Mouse (Mus musculus) thymus, adult 2 months (tissue): ENCODE results near the gene Lpxn. TPM values are rescaled to one million over a fixed set of nuclear protein-coding genes. Genes with fewer than 3 reads are reported as not detected.
A peak's percentile ranks its signal among the peaks of the same experiment; 100 is the strongest.

Experiments
- DNase-seq: peaks from one replicate; pipeline ENCODE4 v3.0.0; 2021
- H3K27ac ChIP-seq: fragments of 200-500 bp; 2 replicates; pipeline ENCODE4 v1.5.1; 2012; ENCODE audit warnings: low read length, control low read depth; ENCODE audit not compliant: control insufficient read depth, insufficient read depth
- H3K27me3 ChIP-seq: fragments of 200-500 bp; 2 replicates; pipeline ENCODE4 v1.6.1; 2012; ENCODE audit warnings: mild to moderate bottlenecking, low read length, moderate library complexity, mixed read lengths; ENCODE audit not compliant: control insufficient read depth, insufficient read depth
- H3K36me3 ChIP-seq: fragments of 200-500 bp; 2 replicates; pipeline ENCODE4 v1.6.1; 2012; ENCODE audit warnings: mild to moderate bottlenecking, low read length, moderate library complexity; ENCODE audit not compliant: control insufficient read depth, insufficient read depth
- H3K4me1 ChIP-seq: fragments of 200-500 bp; replicated peaks from 2 replicates; pipeline ENCODE4 v1.6.1; 2012; ENCODE audit warnings: low read length; ENCODE audit not compliant: control insufficient read depth, insufficient read depth
- H3K4me3 ChIP-seq: fragments of 200-500 bp; 2 replicates; pipeline ENCODE4 v1.5.1; 2012; ENCODE audit warnings: mild to moderate bottlenecking, low read length, control low read depth, moderate library complexity; ENCODE audit not compliant: control insufficient read depth, insufficient read depth
- CTCF ChIP-seq: fragments of 200-500 bp; IDR thresholded peaks from 2 replicates; pipeline ENCODE4 v1.5.1; 2012; ENCODE audit warnings: mild to moderate bottlenecking, control low read depth, low read length, moderate library complexity, borderline replicate concordance; ENCODE audit not compliant: control insufficient read depth, poor library complexity, insufficient read depth; ENCODE audit errors: extremely low read depth
- POLR2A ChIP-seq: fragments of 200-500 bp; IDR thresholded peaks from 2 replicates; pipeline ENCODE4 v1.6.1; 2012; ENCODE audit warnings: mild to moderate bottlenecking, low read length, control low read depth, moderate library complexity; ENCODE audit not compliant: control insufficient read depth, poor library complexity, insufficient read depth; ENCODE audit errors: extremely low read depth
- WGBS: fragments of 180-500 bp; shearing (Covaris S2); methylation state at CpG from one replicate; pipeline ENCODE4 v1.1.7; 2018; 5-methylcytosine and 5-hydroxymethylcytosine counted together
- polyA plus RNA-seq: library from polyadenylated mRNA; depleted of rRNA; stranded (reverse); fragments of >200 nt; gene quantifications from 2 replicates; pipeline ENCODE4 v1.2.3, GENCODE M21; 2012

The Lpxn gene
- polyA plus RNA-seq, 1 experiment, result 40.4 TPM

DNA sequence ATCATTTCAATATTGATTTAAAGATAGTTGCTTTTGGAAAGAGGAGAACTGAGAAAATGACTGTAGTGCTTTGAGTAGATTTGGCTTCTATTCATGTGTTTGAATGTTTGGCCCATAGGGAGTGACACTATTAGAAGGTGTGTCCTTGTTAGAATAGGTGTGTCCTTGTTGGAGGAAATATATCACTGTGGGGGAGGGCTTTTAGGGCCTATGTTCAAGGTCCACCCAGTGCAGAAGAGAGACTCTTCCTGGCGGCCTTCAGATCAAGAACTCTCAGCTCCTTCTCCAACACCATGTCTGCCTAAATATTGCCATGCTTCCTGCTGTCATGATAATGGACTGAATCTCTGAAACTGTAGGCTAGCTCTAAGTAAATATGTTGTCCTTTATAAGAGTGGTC is 8.2 kb downstream of the Lpxn start:
- no peak overlapping the region for H3K27ac ChIP-seq
- no peaks in the 10 kb centered on the region for H3K27me3 ChIP-seq
- no peaks in the 10 kb centered on the region for H3K36me3 ChIP-seq
- no peak overlapping the region for H3K4me3 ChIP-seq
- peaks cover 5% of the 10 kb centered on the region for H3K4me1 ChIP-seq
- no peak for TF ChIP-seq CTCF
- no peak for TF ChIP-seq POLR2A
- 88% methylated on average over 1 of the region's 1 CpGs for WGBS
- DNase-seq, result no peak

DNA sequence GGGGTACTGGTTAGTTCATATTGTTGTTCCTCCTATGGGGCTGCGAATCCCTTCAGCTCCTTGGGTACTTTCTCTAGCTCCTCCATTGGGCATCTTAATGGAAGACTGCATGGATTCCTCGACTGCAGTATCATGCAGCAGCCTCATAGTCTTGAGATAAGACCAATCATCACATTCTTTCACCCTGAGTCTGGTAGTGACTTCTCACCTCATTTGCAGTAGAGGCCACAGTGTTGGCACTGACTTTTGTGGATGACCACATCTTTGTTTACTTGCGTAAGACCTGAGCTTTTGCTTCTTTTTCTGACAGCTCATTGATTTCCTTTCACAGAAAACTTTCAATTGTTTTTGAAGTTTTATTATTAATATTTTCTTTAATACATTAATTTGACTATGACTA is 9.7 kb downstream of the Lpxn start:
- H3K36me3 ChIP-seq, result no peaks in the 10 kb centered on the region
- no peak for DNase-seq
- 93% methylated on average over 3 of the region's 3 CpGs for WGBS
- H3K27me3 ChIP-seq, result no peaks in the 10 kb centered on the region
- no peak overlapping the region; the same call in 1 of the 2 replicates for H3K27ac ChIP-seq
- H3K4me3 ChIP-seq, result no peak overlapping the region
- peaks cover 3% of the 10 kb centered on the region for H3K4me1 ChIP-seq
- TF ChIP-seq CTCF (no peak), POLR2A (no peak)

DNA sequence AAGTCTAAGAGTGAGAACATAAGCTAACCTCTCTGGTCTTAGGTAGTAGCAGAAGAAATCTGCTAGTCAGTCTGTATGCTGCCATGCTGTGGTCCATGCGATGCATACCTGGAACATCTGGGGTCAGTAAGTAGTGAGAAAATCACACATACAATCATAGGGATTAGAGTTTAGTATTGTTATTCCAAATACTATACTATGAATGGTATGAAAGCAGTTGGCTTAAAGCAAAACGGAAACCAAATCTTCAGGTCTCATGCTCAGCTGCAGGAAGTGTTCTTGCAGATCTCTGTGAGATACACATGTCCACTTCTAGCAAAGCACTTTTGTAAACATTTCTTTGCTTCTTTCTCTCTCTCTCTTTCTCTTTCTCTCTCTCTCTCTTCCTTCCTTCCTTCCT is 10.2 kb downstream of the Lpxn start:
- no peaks in the 10 kb centered on the region for H3K27me3 ChIP-seq
- peaks cover 2% of the 10 kb centered on the region for H3K4me1 ChIP-seq
- WGBS, result 33% methylated on average over 2 of the region's 2 CpGs
- H3K27ac ChIP-seq, result no peak overlapping the region; the same call in 1 of the 2 replicates
- H3K36me3 ChIP-seq, result no peaks in the 10 kb centered on the region
- no peak overlapping the region for H3K4me3 ChIP-seq
- no peak for DNase-seq
- TF ChIP-seq POLR2A, result no peak

DNA sequence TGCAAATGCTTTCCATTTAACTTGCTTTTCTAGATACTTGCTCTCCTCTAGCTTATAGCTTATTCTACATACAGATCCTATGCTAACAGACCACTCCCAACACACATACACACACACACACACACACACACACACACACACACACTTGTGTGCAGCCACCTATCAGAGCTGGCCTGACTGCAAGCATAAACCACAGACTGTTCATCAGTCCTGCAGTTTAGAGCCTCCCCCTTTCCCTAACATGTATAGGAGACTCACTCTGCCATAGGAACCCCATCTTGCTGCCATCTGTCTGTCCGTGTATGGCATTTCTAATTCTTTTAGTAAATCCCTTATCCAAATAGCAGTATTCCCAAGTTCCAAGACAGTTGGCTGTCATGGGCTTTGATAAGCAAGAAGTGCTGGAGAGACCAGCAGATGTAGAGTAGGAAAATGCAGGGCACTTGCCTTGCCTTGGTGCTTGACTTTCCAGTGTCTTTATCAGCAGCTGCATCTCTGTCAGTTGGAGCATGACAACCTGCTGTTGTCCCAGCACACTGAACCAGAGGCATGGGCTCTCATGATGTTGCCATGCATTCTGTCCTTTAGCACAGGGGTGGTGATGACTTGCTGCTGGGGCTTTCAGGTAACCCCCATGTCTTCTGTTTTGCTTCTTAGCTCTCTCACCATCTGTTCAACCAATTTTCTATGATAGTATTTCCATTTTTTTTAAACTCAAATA is 16.8 kb downstream of the Lpxn start:
- 70% methylated on average over 1 of the region's 1 CpGs for WGBS
- Histone ChIP-seq H3K27me3 (no peaks in the 10 kb centered on the region), H3K36me3 (no peaks in the 10 kb centered on the region), H3K4me1 (peaks cover 5% of the 10 kb centered on the region), H3K4me3 (no peak overlapping the region), H3K27ac (no peak overlapping the region)
- TF ChIP-seq POLR2A, result no peak
- no peak for TF ChIP-seq CTCF
- DNase-seq, result no peak

DNA sequence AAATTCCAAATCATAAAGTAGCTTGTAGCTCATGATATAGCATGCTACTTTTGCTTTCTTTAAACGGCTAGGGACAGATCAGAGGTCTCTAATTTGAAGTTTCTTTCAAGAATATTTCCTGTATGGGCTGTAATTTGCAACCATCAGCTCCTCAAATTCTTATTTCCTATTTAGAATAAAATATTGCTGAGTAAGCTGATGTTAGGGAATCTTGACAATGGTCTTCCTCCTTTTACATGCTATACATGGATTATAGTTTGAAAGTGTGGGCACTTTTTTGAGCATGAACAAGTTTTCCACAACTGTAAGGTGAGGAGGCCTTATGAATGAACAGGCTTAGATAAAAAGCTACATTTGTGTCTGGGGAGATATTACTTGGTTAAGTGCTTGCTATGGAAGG is 17.9 kb downstream of the Lpxn start:
- Histone ChIP-seq H3K36me3 (no peaks in the 10 kb centered on the region), H3K27me3 (no peaks in the 10 kb centered on the region), H3K27ac (no peak overlapping the region), H3K4me3 (no peak overlapping the region), H3K4me1 (peaks cover 2% of the 10 kb centered on the region; the same call in 1 of the 2 replicates)
- TF ChIP-seq CTCF (no peak), POLR2A (no peak)
- DNase-seq, result no peak
- 80% methylated on average over 1 of the region's 1 CpGs for whole genome bisulfite sequencing

DNA sequence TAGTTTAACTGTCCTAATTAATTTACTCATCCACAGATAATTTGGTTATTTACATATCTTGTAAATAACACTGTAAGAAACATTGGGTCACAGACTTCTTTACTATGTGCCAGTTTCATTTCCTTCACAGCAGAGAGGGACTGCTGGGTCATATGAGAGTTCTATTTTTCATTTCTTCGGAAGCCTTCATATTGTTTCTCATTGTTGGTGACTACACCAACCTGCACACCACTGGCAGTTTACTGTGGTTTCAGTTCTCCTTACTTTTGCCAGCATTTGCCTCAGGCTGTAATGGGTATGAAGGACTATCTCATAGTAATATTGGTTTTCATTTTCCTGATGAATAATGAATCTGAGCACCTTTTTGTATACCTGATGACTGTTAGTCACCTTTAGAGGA is 22.5 kb downstream of the Lpxn start:
- Histone ChIP-seq H3K27ac (no peak overlapping the region), H3K4me3 (no peak overlapping the region), H3K4me1 (peaks cover 2% of the 10 kb centered on the region; the same call in 1 of the 2 replicates), H3K36me3 (no peaks in the 10 kb centered on the region; the same call in 1 of the 2 replicates), H3K27me3 (no peaks in the 10 kb centered on the region)
- WGBS, result 62% methylated on average over 1 of the region's 1 CpGs
- TF ChIP-seq CTCF (no peak), POLR2A (no peak)
- no peak for DNase-seq

DNA sequence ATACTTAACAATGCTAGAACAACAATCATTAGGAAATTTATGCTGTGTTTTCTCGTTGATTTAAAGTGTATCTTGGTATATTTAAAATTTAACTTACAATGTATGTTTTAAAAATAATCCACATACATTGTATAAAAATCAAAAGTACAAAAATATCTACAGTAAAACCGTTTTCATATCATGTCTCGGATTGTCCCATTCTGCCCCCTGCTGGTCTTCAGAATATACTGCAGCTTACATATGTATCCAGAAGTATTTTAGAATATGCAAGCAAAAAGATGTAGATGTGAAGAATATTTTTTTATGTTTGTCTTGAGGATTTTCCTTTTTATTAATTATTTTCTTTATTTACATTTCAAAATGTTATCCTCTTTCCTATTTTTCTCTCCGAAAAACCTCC is 24.4 kb downstream of the Lpxn start:
- Histone ChIP-seq H3K4me3 (no peak overlapping the region), H3K27ac (no peak overlapping the region), H3K4me1 (peaks cover 2% of the 10 kb centered on the region; the same call in 1 of the 2 replicates), H3K36me3 (no peaks in the 10 kb centered on the region; the same call in 1 of the 2 replicates), H3K27me3 (no peaks in the 10 kb centered on the region)
- peak; percentile 37 for DNase-seq
- WGBS, result 33% methylated on average over 4 of the region's 4 CpGs
- TF ChIP-seq POLR2A, result no peak
- TF ChIP-seq CTCF, result no peak
